Mouse (Mus musculus) Patski (cell line): ENCODE data around the gene Lgr4. TPM values are rescaled to one million over a fixed set of nuclear protein-coding genes. Genes with fewer than 3 reads are reported as not detected.
A peak's percentile ranks its signal among the peaks of the same experiment; 100 is the strongest.

ENCODE experiments used
- ATAC-seq: fragments of 100-300 bp; one replicate; pipeline ENCODE4 v1.8.0; 2021
- CTCF ChIA-PET: fragments of 350-600 bp; sonication (Branson Sonifier 250); formaldehyde crosslinking; loops from one replicate; lab custom pipeline; 2022; ENCODE audit warnings: inconsistent platforms; lab: Charles Lee
- POLR2A ChIA-PET: fragments of 350-600 bp; sonication (Branson Sonifier 250); formaldehyde crosslinking; loops from one replicate; lab custom pipeline; 2022; ENCODE audit warnings: antibody characterized with exemption, inconsistent platforms; lab: Charles Lee
- DNase-seq: peaks from one replicate; pipeline ENCODE4 v3.0.0-alpha.2; 2011; ENCODE audit warnings: low read depth, low spot score
- H3K27me3 ChIP-seq: fragments of 371-371 bp; one replicate; pipeline ENCODE4 v1.5.1; 2021
- CTCF ChIP-seq: fragments of 100-300 bp; IDR thresholded peaks from one replicate; pipeline ENCODE4 v1.5.1; 2021
- in situ Hi-C: fragments of 300-500 bp; cut with MboI; formaldehyde crosslinking; loops from 3 replicates; pipeline ENCODE4 v1.11.1; 2018; ENCODE audit warnings: low pct_unique_long_range_greater_than_20kb, mixed read lengths
- polyA plus RNA-seq: library from polyadenylated mRNA; unstranded; gene quantifications from one replicate; pipeline ENCODE4 v1.2.3, GENCODE M21; 2021

Gene Lgr4
- polyA plus RNA-seq, 1 experiment from 2014 or later, result 48.5 TPM

DNA sequence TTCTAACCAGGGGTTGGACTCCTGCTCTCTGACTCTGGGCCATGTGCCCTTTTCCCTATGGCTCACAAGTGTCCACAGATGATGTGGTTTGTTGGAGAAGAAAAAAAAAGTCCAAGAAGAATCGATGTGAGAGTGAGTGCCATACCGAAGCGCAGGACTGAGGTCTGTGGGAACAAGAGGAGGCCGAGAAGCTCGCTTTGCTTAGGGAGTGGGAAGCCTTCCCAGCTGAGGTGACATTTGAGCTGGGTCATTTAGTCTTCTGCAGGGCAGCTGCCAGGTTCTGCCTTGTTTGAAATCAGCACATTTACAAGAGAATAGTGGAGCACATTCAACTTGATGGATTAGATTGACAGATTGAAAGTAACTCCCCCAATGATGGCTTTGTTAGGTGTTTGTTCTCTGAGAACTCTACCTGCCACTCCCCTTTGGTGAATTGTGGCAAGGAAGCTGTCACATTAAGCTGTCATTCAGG is 24.6 kb downstream of the Lgr4 start:
- ATAC-seq (no peak), DNase-seq (no peak)
- in situ Hi-C loops, result no loop called here
- POLR2A ChIA-PET, result no interaction called here
- CTCF ChIA-PET, result interaction anchor here (1.3 kb wide), 1 partner anchor 10 kb away, joined by 4 read pairs; no protein-coding TSS in a partner anchor
- no peak for TF ChIP-seq CTCF
- H3K27me3 ChIP-seq, result no peaks in the 10 kb centered on the region

DNA sequence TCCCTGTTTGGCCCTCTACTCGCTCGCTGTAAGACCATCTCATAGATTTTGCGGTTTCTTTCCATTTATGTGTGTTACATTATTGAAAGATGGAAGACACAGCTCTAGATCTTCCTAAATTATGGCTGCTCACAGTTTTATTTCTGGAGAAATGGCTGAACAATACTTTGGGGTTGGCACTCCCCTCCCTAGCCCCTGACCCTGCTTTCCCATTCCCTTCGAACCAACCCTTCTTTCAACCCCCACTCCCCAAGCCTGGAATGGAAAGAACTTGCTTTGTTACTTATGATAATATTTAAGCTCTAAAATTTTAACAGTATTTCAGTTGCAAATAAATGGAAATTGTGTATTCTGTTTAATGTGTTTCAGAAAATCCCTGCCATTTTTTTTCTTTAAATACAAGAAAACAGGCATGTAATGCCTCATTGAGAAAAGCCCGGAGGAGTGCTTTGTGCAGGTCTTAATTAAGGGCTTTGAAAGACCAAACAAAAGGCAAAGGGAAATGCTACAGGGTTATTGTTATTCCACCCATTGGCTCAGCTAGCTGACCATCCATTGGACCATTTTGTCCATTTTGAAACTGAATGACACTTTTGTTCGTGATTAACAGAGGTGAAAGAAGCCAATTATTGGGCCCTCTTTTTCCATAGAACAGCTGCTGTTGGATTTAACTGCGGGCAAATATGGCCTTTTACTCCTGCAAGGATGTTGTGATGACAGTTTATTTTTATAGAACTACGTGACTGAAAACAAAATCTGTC is 25.5 kb downstream of the Lgr4 start:
- ATAC-seq (no peak), DNase-seq (no peak)
- no peak for TF ChIP-seq CTCF
- H3K27me3 ChIP-seq, result no peaks in the 10 kb centered on the region
- in situ Hi-C loops, result no loop called here
- ChIA-PET POLR2A (interaction anchor here (0.6 kb wide), 1 partner anchor 10 kb away, joined by 3 read pairs; no protein-coding TSS in a partner anchor), CTCF (interaction anchor here (1.3 kb wide), 1 partner anchor 9 kb away, joined by 4 read pairs; no protein-coding TSS in a partner anchor)

GRCm38 (mm10) chr2:109944995-109945394 is 27.5 kb downstream of the Lgr4 start:
- H3K27me3 ChIP-seq, result no peaks in the 10 kb centered on the region
- DNase-seq, result no peak
- in situ Hi-C loops, result no loop called here
- ChIA-PET POLR2A (no interaction called here), CTCF (interaction anchor here (1.0 to 1.4 kb wide), 2 partner anchors 9 to 12 kb away, joined by 3 to 4 read pairs; no protein-coding TSS in a partner anchor)
- ATAC-seq, result no peak
- TF ChIP-seq CTCF, result no peak

GRCm38 (mm10) chr2:109945532-109945931 is 28.1 kb downstream of the Lgr4 start:
- ATAC-seq, result peak; percentile 31
- in situ Hi-C loops, result no loop called here
- TF ChIP-seq CTCF, result no peak
- DNase-seq, result no peak
- CTCF ChIA-PET, result interaction anchor here (1.0 to 1.4 kb wide), 2 partner anchors 10 to 11 kb away, joined by 3 to 4 read pairs; no protein-coding TSS in a partner anchor
- no peaks in the 10 kb centered on the region for H3K27me3 ChIP-seq
- POLR2A ChIA-PET, result no interaction called here

GRCm38 (mm10) chr2:109946426-109946825 is 29.0 kb downstream of the Lgr4 start:
- no peak for TF ChIP-seq CTCF
- ChIA-PET CTCF (no interaction called here), POLR2A (no interaction called here)
- H3K27me3 ChIP-seq, result no peaks in the 10 kb centered on the region
- in situ Hi-C loops, result no loop called here
- no peak for ATAC-seq
- no peak for DNase-seq

- no peak for TF ChIP-seq CTCF
Measured at GRCm38 (mm10) chr2:109949519-109949918, 32.1 kb downstream of the Lgr4 start.

DNA sequence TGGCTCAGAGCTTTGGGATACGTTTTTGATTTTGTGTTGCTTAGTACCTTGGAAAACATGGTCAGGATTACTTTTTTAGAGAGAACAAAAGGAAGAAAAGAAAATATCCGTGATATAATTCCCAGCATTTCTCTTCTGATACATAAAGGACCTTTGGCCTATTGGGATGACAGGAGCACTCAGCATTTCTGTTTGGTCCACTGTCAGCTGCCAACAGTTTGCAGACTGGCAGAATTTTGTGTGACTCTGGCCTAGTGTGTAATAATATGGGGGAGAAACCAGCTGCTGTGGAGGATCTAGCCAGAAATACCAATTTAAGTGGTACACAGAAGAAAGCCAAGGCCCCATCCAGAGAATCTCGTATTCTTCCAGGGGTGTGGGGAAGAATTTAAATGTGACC is 32.9 kb downstream of the Lgr4 start:
- TF ChIP-seq CTCF, result no peak
- DNase-seq (no peak), ATAC-seq (no peak)
- POLR2A ChIA-PET, result no interaction called here
- in situ Hi-C loops, result no loop called here
- CTCF ChIA-PET, result interaction anchor here (0.7 to 1.7 kb wide), 3 partner anchors 10 to 16 kb away, joined by 3 to 4 read pairs (median 4); no protein-coding TSS in a partner anchor
- H3K27me3 ChIP-seq, result no peaks in the 10 kb centered on the region

More at GRCm38 (mm10) chr2:109949519-109949918, 32.1 kb downstream of the Lgr4 start:
- ATAC-seq, result no peak
- ChIA-PET POLR2A (no interaction called here), CTCF (interaction anchor here (1.7 kb wide), 1 partner anchor 11 kb away, joined by 4 read pairs; no protein-coding TSS in a partner anchor)
- no peaks in the 10 kb centered on the region for H3K27me3 ChIP-seq
- in situ Hi-C loops, result no loop called here
- no peak for DNase-seq

DNA sequence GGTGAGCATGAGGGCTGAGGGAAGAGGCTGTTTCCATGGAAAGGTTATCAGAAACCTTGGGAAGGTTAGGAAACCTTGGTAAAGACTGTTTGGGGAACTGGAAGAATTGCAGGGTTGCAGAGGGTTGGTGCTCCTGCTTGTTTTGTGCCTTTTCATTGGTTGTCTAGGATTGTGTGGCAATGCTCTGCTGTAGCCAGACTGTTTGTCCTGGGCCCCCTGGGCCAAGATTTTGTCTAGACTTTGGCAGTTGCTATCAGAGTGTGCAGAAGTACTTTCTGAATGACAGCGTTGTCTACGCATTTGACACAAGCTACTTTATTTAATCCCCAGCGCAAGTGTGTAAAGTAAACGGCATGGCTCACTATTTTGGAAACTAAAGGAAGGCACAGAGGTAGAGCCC is 33.6 kb downstream of the Lgr4 start:
- ChIA-PET POLR2A (no interaction called here), CTCF (interaction anchor here (1.1 to 1.2 kb wide), 3 partner anchors 8 to 12 kb away, joined by 3 to 4 read pairs (median 4); no protein-coding TSS in a partner anchor)
- no peak for TF ChIP-seq CTCF
- DNase-seq (no peak), ATAC-seq (no peak)
- no peaks in the 10 kb centered on the region for H3K27me3 ChIP-seq
- in situ Hi-C loops, result no loop called here

DNA sequence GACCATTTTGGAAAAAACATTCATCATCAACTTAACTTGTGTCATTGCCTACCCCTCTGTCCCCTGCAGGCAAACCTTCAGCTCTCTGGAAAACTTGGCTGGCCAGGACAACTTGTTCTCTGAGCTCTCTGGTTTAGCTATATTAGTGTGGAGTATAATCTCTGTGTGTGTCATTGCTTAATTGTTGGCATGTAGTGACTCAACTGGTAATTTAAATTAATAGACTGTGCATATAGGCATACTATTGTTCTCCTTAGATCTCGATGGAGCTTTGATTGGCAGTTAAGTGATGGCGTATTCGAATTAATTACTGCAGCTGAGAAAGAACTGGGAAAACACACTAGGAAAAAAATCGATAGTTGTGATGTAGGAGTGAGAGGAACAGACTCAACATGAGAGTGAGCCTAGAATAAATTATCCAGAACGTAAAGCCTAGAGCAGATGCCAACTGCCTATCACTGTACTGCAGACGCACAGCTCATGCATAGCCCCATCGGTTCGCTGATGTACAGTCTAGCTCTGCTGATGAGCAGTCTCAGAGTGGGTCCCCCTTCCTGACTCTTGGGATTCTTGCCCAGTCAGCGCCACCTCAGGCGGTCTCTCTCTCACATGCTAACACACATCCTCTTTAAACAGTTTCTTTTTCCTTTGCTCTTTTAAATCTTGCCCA is 35.7 kb downstream of the Lgr4 start:
- POLR2A ChIA-PET, result interaction anchor here (0.7 kb wide), 1 partner anchor 10 kb away, joined by 3 read pairs; no protein-coding TSS in a partner anchor

GRCm38 (mm10) chr2:109953893-109954292 is 36.4 kb downstream of the Lgr4 start:
- POLR2A ChIA-PET, result no interaction called here
- no peak for TF ChIP-seq CTCF
- DNase-seq, result no peak
- in situ Hi-C loops, result no loop called here
- CTCF ChIA-PET, result no interaction called here
- H3K27me3 ChIP-seq, result no peaks in the 10 kb centered on the region
- no peak for ATAC-seq

More for the DNA sequence above, 35.7 kb downstream of the Lgr4 start:
- CTCF ChIA-PET, result interaction anchor here (1.1 kb wide), 1 partner anchor 57 kb away, joined by 3 read pairs; no protein-coding TSS in a partner anchor
- DNase-seq (no peak), ATAC-seq (no peak)
- no peak for TF ChIP-seq CTCF
- H3K27me3 ChIP-seq, result no peaks in the 10 kb centered on the region
- in situ Hi-C loops, result no loop called here
